Mouse (Mus musculus) kidney, embryonic 16.5 days (tissue): ENCODE measurements at regions not wholly inside any gene's neighbourhood (a gene's known extent, or its start where the extent isn't known, plus 50 kb on each side); places are given as distances from the start of the nearest gene placed in this dataset.

Experiments
- ATAC-seq: fragments of 200-750 bp; cut with Nextera tagmentation; 2 replicates; pipeline ENCODE4 v1.8.0; 2017; ENCODE audit warnings: moderate TSS enrichment; ENCODE audit not compliant: low FRiP score, low TSS enrichment
- H3K27ac ChIP-seq: fragments of 300-500 bp; sonication (generic); 2 replicates; pipeline ENCODE4 v1.5.1; 2014; ENCODE audit warnings: low read length
- H3K27me3 ChIP-seq: fragments of 300-500 bp; sonication (generic); 2 replicates; pipeline ENCODE4 v1.6.1; 2014; ENCODE audit warnings: low read length, control low read depth, mixed read lengths; ENCODE audit not compliant: insufficient read depth
- H3K36me3 ChIP-seq: fragments of 300-500 bp; sonication (generic); 2 replicates; pipeline ENCODE4 v1.6.1; 2014; ENCODE audit warnings: low read length, control low read depth, mixed read lengths; ENCODE audit not compliant: insufficient read depth
- H3K4me1 ChIP-seq: fragments of 300-500 bp; sonication (generic); 2 replicates; pipeline ENCODE4 v1.6.1; 2014; ENCODE audit warnings: low read length, control low read depth, mixed read lengths; ENCODE audit not compliant: insufficient read depth
- H3K4me2 ChIP-seq: fragments of 300-500 bp; sonication (generic); replicated peaks from 2 replicates; pipeline ENCODE4 v1.6.1; 2014; ENCODE audit warnings: low read depth, low read length
- H3K4me3 ChIP-seq: fragments of 300-500 bp; sonication (generic); 2 replicates; pipeline ENCODE4 v1.5.1; 2014; ENCODE audit warnings: mild to moderate bottlenecking, low read length
- H3K9ac ChIP-seq: fragments of 300-500 bp; sonication (generic); replicated peaks from 2 replicates; pipeline ENCODE4 v1.6.1; 2014; ENCODE audit warnings: low read length
- H3K9me3 ChIP-seq: fragments of 300-500 bp; sonication (generic); 2 replicates; pipeline ENCODE4 v1.6.1; 2016; ENCODE audit warnings: low read length, control low read depth
- WGBS: fragments of 180-500 bp; shearing (Covaris S2); extraction: QIAGEN DNeasy Blood & Tissue Kit; methylation state at CpG from one replicate; pipeline ENCODE4 v1.1.7; 2014; 5-methylcytosine and 5-hydroxymethylcytosine counted together

GRCm38 (mm10) chr6:141149170-141149917, 99.7 kb upstream of the Pde3a start:
- 76% methylated on average over 12 of the region's 12 CpGs for WGBS
- no peaks in the 10 kb centered on the region for H3K27me3 ChIP-seq
- no peak for ATAC-seq
- H3K4me3 ChIP-seq, result no peak overlapping the region
- no peaks in the 10 kb centered on the region for H3K36me3 ChIP-seq
- no peaks in the 10 kb centered on the region for H3K9me3 ChIP-seq
- H3K9ac ChIP-seq, result no peak overlapping the region
- no peaks in the 10 kb centered on the region for H3K4me1 ChIP-seq
- no peak overlapping the region for H3K27ac ChIP-seq
- H3K4me2 ChIP-seq, result no peak overlapping the region

GRCm38 (mm10) chr6:141159326-141159725, 89.7 kb upstream of the Pde3a start:
- WGBS, result 58% methylated on average over 5 of the region's 5 CpGs

GRCm38 (mm10) chr6:141161626-141162233, 87.3 kb upstream of the Pde3a start:
- Histone ChIP-seq H3K4me2 (no peak overlapping the region), H3K9me3 (no peaks in the 10 kb centered on the region), H3K27me3 (no peaks in the 10 kb centered on the region), H3K4me3 (no peak overlapping the region), H3K9ac (no peak overlapping the region), H3K27ac (peak overlapping the region; percentile 17), H3K36me3 (no peaks in the 10 kb centered on the region), H3K4me1 (no peaks in the 10 kb centered on the region)
- ATAC-seq, result peak; percentile 74; the same call in 1 of the 2 replicates
- WGBS, result 48% methylated on average over 3 of the region's 3 CpGs

More at GRCm38 (mm10) chr6:141159326-141159725, 89.7 kb upstream of the Pde3a start:
- Histone ChIP-seq H3K9me3 (no peaks in the 10 kb centered on the region), H3K36me3 (no peaks in the 10 kb centered on the region), H3K9ac (no peak overlapping the region), H3K4me1 (no peaks in the 10 kb centered on the region), H3K4me3 (no peak overlapping the region), H3K4me2 (no peak overlapping the region), H3K27ac (no peak overlapping the region), H3K27me3 (no peaks in the 10 kb centered on the region)
- ATAC-seq, result 0 out of 2 replicates have a peak, but pooled peaks have one; percentile 49

- Histone ChIP-seq H3K27ac (no peak overlapping the region), H3K4me2 (no peak overlapping the region), H3K4me3 (no peak overlapping the region), H3K27me3 (no peaks in the 10 kb centered on the region), H3K36me3 (no peaks in the 10 kb centered on the region), H3K4me1 (peaks cover 4% of the 10 kb centered on the region; the same call in 1 of the 2 replicates), H3K9ac (no peak overlapping the region), H3K9me3 (no peaks in the 10 kb centered on the region)
- WGBS, result 41% methylated on average over 3 of the region's 3 CpGs
- ATAC-seq, result no peak
Measured at GRCm38 (mm10) chr6:141167270-141167669, 81.8 kb upstream of the Pde3a start.

- no peaks in the 10 kb centered on the region for H3K27me3 ChIP-seq
- no peaks in the 10 kb centered on the region for H3K36me3 ChIP-seq
- no peaks in the 10 kb centered on the region for H3K9me3 ChIP-seq
- no peak overlapping the region for H3K4me3 ChIP-seq
- H3K27ac ChIP-seq, result no peak overlapping the region; the same call in 1 of the 2 replicates
- H3K4me1 ChIP-seq, result peaks cover 4% of the 10 kb centered on the region; the same call in 1 of the 2 replicates
- no peak overlapping the region for H3K4me2 ChIP-seq
- 9% methylated on average over 3 of the region's 3 CpGs for WGBS
- no peak overlapping the region for H3K9ac ChIP-seq
- no peak; the same call in 1 of the 2 replicates for ATAC-seq
Measured at GRCm38 (mm10) chr6:141168356-141168755, 80.7 kb upstream of the Pde3a start.

GRCm38 (mm10) chr6:141183782-141184181, 65.3 kb upstream of the Pde3a start:
- Histone ChIP-seq H3K9ac (no peak overlapping the region), H3K4me3 (no peak overlapping the region), H3K4me1 (no peaks in the 10 kb centered on the region), H3K27me3 (no peaks in the 10 kb centered on the region), H3K4me2 (no peak overlapping the region), H3K27ac (no peak overlapping the region), H3K9me3 (no peaks in the 10 kb centered on the region), H3K36me3 (no peaks in the 10 kb centered on the region)
- ATAC-seq, result no peak
- 74% methylated on average over 1 of the region's 1 CpGs for WGBS

- Histone ChIP-seq H3K9ac (no peak overlapping the region), H3K27me3 (no peaks in the 10 kb centered on the region), H3K4me3 (no peak overlapping the region), H3K4me2 (no peak overlapping the region), H3K9me3 (no peaks in the 10 kb centered on the region), H3K36me3 (no peaks in the 10 kb centered on the region), H3K4me1 (no peaks in the 10 kb centered on the region), H3K27ac (no peak overlapping the region)
- no peak for ATAC-seq
- 55% methylated on average over 3 of the region's 3 CpGs for WGBS
Measured at GRCm38 (mm10) chr6:141188036-141188435, 61.0 kb upstream of the Pde3a start.

- Histone ChIP-seq H3K27ac (no peak overlapping the region), H3K4me2 (no peak overlapping the region), H3K4me1 (no peaks in the 10 kb centered on the region), H3K4me3 (no peak overlapping the region), H3K36me3 (no peaks in the 10 kb centered on the region), H3K9me3 (no peaks in the 10 kb centered on the region), H3K9ac (no peak overlapping the region), H3K27me3 (no peaks in the 10 kb centered on the region)
- no peak for ATAC-seq
- 77% methylated on average over 5 of the region's 5 CpGs for WGBS
Measured at GRCm38 (mm10) chr6:141189093-141189492, 60.0 kb upstream of the Pde3a start.

GRCm38 (mm10) chr6:141189701-141190100, 59.4 kb upstream of the Pde3a start:
- H3K9me3 ChIP-seq, result no peaks in the 10 kb centered on the region
- no peak for ATAC-seq
- no peak overlapping the region for H3K9ac ChIP-seq
- H3K4me1 ChIP-seq, result no peaks in the 10 kb centered on the region
- no peak overlapping the region for H3K4me2 ChIP-seq
- H3K36me3 ChIP-seq, result no peaks in the 10 kb centered on the region
- no peak overlapping the region for H3K27ac ChIP-seq
- WGBS, result 83% methylated on average over 3 of the region's 3 CpGs
- H3K4me3 ChIP-seq, result no peak overlapping the region
- no peaks in the 10 kb centered on the region for H3K27me3 ChIP-seq

- Histone ChIP-seq H3K4me2 (no peak overlapping the region), H3K4me3 (no peak overlapping the region), H3K9me3 (no peaks in the 10 kb centered on the region), H3K36me3 (no peaks in the 10 kb centered on the region), H3K4me1 (no peaks in the 10 kb centered on the region), H3K9ac (no peak overlapping the region), H3K27ac (no peak overlapping the region), H3K27me3 (no peaks in the 10 kb centered on the region)
- 89% methylated on average over 5 of the region's 5 CpGs for WGBS
- no peak for ATAC-seq
Measured at GRCm38 (mm10) chr6:141190383-141190782, 58.7 kb upstream of the Pde3a start.
